Mouse (Mus musculus): ENCODE results near the gene Gm20532. TPM values are rescaled to one million over a fixed set of nuclear protein-coding genes. Genes with fewer than 3 reads are reported as not detected.

The Gm20532 gene
- not detected in 2 replicates for polyA plus RNA-seq (2015; fragmentation: Nextera tagmentation; extraction: Ambion mirVana)

DNA sequence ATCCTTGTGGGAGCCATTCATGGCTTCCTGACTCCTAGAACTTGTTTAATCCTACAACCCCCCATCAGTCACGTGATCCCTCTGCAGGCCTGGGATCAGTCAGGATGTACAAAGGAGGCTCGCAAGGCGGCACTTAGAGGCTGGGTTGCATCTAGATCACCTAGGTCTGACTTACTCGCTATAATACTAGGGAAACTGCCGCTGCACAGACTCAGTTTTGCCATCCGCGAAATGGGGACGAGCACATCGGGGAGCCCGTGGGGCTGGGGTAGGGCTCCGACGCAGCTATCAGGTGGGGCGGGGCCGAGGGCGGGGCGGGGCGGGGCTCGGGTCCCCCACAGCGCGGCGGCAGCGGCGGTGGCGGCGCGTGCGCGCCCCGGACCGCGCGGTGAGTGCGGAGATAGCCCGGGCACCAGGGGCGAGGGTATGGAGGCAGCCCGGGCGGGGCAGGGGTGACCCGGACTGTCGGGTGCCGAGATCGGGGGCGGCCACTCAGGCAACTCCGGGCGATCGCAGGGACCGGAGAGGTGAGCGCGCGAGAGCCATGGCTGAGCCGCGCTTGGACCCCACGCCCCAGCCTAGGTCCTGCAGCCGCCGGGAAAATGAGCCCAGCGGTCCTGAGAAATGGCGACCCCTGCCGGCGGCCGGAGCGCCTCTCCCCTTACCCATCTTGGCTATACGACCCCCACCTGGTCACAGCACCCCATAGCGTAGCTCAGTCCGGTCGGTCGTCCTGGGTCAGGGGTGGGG is at the start of gene Gm20532:
Gene Gm20532, plus strand, starts transcription at position 346 of the 750 bp plus-strand sequence.
- peak within 1 kb of the TSS; percentile 87 for H3K4me2 ChIP-seq
- peaks cover 14% of the 10 kb centered on the region for H3K4me1 ChIP-seq (replicated peaks)
- H3K9ac ChIP-seq: peak within 1 kb of the TSS; percentile 61
- WGBS: under 1% methylated on average over 64 of the region's 65 CpGs
- peak within 1 kb of the TSS; percentile 66 for H3K4me3 ChIP-seq
- H3K9me3 ChIP-seq: no peaks in the 10 kb centered on the region
- no peaks in the 10 kb centered on the region for H3K36me3 ChIP-seq
- ATAC-seq (ENCODE audit: low FRiP score, low read depth): peak; percentile 86
- peak within 1 kb of the TSS; percentile 52 for H3K27ac ChIP-seq (replicated peaks)
- H3K27me3 ChIP-seq: no peaks in the 10 kb centered on the region

DNA sequence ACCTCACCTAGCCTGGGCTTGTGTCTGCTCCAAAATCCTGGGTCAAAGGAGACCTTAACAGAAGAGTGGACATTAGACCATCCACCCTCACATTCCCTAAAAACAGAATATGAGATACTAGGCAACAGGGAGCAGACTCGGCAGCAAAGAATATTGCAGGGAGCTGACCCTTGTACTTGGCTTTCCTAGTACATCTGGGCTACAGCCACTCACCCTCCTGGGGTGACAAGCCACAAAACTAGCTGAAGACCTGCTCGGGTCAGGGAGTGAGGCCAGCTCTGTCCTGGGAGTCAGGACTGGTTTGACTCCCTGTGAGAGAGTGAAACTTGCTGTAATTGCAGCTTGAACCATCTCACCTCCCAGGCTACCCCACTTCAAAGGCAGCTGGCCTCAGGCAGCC is 46.9 kb upstream of the Gm20532 start:
- H3K27ac ChIP-seq (replicated peaks): no peak overlapping the region
- no peak for ATAC-seq (ENCODE audit: low FRiP score, low read depth)
- no peaks in the 10 kb centered on the region for H3K9me3 ChIP-seq
- no peak overlapping the region for H3K9ac ChIP-seq
- no peak overlapping the region for H3K4me3 ChIP-seq
- H3K27me3 ChIP-seq: no peaks in the 10 kb centered on the region
- no peaks in the 10 kb centered on the region for H3K36me3 ChIP-seq
- H3K4me1 ChIP-seq (replicated peaks): peaks cover 34% of the 10 kb centered on the region
- 71% methylated on average over 2 of the region's 2 CpGs for WGBS
- H3K4me2 ChIP-seq: no peak overlapping the region

DNA sequence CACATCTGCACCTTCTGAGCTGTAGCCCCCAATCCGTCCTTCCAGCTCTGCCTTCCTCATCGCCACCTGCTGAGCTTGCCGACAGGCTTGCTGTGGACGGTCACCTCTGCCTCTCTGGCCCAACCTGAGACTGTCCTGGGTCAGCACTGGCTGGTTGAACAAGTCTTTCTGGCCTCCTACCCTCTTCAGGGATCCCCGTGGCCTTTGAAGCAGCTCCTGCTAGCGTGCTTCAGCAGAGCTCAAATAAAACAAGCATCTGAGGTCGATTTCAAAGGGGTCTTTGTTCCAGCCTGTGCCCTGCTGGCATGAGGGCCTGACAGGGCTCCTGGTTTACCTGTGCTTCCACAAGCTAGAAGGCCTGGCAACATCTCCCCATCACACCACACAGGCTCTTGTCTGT is 45.7 kb upstream of the Gm20532 start:
- Histone ChIP-seq H3K27ac (replicated peaks) (peak overlapping the region; percentile 50; the same call in 1 of the 2 replicates), H3K9me3 (no peaks in the 10 kb centered on the region), H3K27me3 (no peaks in the 10 kb centered on the region), H3K4me2 (no peak overlapping the region), H3K4me3 (no peak overlapping the region), H3K9ac (no peak overlapping the region), H3K4me1 (replicated peaks) (peaks cover 34% of the 10 kb centered on the region), H3K36me3 (no peaks in the 10 kb centered on the region)
- WGBS: 28% methylated on average over 7 of the region's 7 CpGs
- no peak for ATAC-seq (ENCODE audit: low FRiP score, low read depth)

DNA sequence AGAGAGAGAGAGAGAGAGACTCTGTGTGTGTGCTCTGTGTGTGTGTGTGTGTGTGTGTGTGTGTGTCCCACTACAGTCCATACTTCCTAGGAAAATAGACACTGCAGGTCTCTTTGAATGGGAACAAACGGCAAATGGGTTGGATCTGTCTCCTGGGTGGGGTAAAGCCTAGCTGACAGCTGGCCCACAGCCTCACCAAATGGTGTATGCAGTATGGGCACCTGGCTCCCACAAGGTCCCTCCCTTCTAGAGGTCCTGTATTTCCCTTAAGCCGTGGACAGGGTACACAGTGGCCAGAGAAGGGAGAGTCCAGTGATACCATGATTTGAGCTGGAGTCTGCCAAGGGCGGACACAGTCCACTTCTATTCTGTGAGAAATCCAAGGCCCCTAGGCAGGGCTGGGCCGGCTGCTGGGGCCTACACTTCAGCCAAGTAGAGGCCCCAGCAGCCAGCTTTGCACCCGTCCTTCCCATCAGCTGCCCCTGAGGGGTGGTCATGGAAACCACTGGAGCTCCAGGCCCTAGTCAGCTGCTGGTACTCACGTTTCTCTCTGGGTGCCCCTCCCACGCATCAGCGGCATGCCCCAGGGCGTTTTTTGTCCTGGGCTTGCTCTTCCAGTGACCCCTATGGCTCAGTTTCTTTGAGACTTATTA is 45.1 kb upstream of the Gm20532 start:
- H3K27ac ChIP-seq (replicated peaks): 0 out of 2 replicates have a peak overlapping the region, but pooled peaks have one; percentile 61
- no peak overlapping the region; the same call in 1 of the 2 replicates for H3K9ac ChIP-seq
- H3K4me2 ChIP-seq: no peak overlapping the region
- ATAC-seq (ENCODE audit: low FRiP score, low read depth): peak; percentile 58
- H3K4me1 ChIP-seq (replicated peaks): peaks cover 27% of the 10 kb centered on the region
- 32% methylated on average over 9 of the region's 9 CpGs for WGBS
- no peak overlapping the region for H3K4me3 ChIP-seq
- no peaks in the 10 kb centered on the region for H3K9me3 ChIP-seq
- no peaks in the 10 kb centered on the region for H3K27me3 ChIP-seq
- no peaks in the 10 kb centered on the region for H3K36me3 ChIP-seq

DNA sequence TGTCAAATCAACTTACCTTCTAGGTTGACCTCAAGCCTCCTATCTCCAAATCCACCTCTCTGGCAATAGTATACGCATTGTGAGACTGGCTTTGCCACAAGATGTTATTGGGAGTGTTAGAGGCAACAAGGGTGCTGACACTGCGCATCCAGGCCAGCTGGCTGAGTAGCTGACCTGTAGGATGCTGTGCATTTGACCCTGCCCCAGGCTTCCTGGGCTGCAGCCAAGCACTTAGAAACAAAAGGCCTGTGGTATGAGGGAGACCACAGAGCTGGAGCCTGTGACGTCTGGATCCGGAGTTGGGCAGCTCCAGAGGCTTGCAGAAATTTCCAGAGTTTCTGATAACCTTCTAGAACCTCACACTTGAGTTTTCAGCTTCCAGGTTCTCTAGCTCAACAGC is 43.3 kb upstream of the Gm20532 start:
- H3K9ac ChIP-seq: no peak overlapping the region
- no peaks in the 10 kb centered on the region for H3K36me3 ChIP-seq
- 52% methylated on average over 4 of the region's 4 CpGs for WGBS
- no peak for ATAC-seq (ENCODE audit: low FRiP score, low read depth)
- no peak overlapping the region for H3K4me3 ChIP-seq
- H3K4me1 ChIP-seq (replicated peaks): peaks cover 27% of the 10 kb centered on the region
- H3K27me3 ChIP-seq: no peaks in the 10 kb centered on the region
- H3K27ac ChIP-seq (replicated peaks): no peak overlapping the region
- H3K4me2 ChIP-seq: no peak overlapping the region
- H3K9me3 ChIP-seq: no peaks in the 10 kb centered on the region

DNA sequence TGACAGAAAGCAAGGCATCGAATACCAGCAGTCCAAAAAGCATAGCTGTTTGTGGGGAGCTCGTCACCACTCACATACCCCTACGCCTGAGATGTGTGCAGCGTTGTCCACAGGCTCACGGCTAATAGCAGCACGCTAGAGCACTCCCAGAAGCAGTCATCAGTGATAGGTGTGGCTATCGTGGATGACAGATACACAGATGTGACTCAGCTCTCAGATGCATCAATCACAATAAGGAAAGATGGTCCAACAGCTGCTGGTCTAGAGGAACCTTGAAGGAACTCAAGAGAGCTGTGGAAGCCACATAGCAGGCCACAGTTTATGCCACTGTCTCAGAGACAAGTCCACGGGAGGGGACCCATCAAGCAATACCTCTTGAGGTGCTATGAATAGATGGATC is 42.7 kb upstream of the Gm20532 start:
- H3K9me3 ChIP-seq: no peaks in the 10 kb centered on the region
- no peaks in the 10 kb centered on the region for H3K27me3 ChIP-seq
- H3K36me3 ChIP-seq: no peaks in the 10 kb centered on the region
- H3K4me3 ChIP-seq: no peak overlapping the region
- no peak overlapping the region for H3K27ac ChIP-seq (replicated peaks)
- no peak for ATAC-seq (ENCODE audit: low FRiP score, low read depth)
- peaks cover 25% of the 10 kb centered on the region for H3K4me1 ChIP-seq (replicated peaks)
- H3K4me2 ChIP-seq: no peak overlapping the region
- no peak overlapping the region for H3K9ac ChIP-seq
- WGBS: 91% methylated on average over 8 of the region's 8 CpGs

DNA sequence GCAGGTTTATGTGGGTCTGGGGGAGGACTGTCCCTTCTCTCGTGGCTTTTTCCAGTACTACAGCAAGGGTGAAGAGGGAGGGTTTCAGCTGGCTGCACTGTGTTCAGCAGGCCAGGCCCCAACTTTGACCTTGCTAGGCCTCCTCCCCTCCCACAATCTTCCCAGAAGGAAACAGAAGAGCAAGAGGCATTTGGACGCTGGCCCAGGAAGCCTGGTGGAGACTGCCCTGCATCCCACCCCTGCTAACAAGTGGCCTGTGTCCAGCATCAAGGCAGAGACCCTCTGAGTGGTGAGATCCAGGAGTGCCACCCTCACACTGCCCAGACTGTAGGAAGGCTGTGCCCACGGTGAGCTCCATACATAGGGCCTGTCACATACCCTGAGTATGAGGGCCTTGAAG is 42.2 kb upstream of the Gm20532 start:
- Histone ChIP-seq H3K4me3 (no peak overlapping the region), H3K9ac (no peak overlapping the region), H3K4me1 (replicated peaks) (peaks cover 24% of the 10 kb centered on the region), H3K4me2 (no peak overlapping the region), H3K27ac (replicated peaks) (no peak overlapping the region), H3K9me3 (no peaks in the 10 kb centered on the region), H3K27me3 (no peaks in the 10 kb centered on the region), H3K36me3 (no peaks in the 10 kb centered on the region)
- ATAC-seq (ENCODE audit: low FRiP score, low read depth): no peak
- 48% methylated on average over 3 of the region's 3 CpGs for WGBS

DNA sequence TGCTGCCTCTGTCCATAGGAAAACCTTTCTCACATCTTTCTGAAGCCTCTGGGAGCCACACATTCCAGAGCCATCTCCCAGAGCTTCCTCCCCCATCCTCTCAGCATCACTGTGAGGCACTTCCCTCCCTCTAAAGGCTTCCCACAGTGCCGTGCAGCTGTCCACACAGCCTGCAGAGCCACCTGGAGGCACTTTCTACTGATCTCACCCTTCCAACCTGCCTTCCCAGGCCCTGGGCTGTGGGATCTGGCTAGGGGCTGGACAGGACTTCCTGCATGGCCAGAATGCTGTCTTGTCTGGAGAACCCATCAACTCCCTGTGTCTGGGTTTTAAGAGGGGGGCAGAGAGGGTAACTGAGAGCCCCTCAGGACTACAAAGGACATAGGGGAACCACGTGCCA is 39.0 kb upstream of the Gm20532 start:
- Histone ChIP-seq H3K4me3 (no peak overlapping the region), H3K27me3 (no peaks in the 10 kb centered on the region), H3K9me3 (no peaks in the 10 kb centered on the region), H3K36me3 (no peaks in the 10 kb centered on the region), H3K4me2 (no peak overlapping the region), H3K27ac (replicated peaks) (no peak overlapping the region), H3K4me1 (replicated peaks) (peaks cover 20% of the 10 kb centered on the region), H3K9ac (no peak overlapping the region)
- 27% methylated on average over 2 of the region's 2 CpGs for WGBS
- no peak for ATAC-seq (ENCODE audit: low FRiP score, low read depth)

DNA sequence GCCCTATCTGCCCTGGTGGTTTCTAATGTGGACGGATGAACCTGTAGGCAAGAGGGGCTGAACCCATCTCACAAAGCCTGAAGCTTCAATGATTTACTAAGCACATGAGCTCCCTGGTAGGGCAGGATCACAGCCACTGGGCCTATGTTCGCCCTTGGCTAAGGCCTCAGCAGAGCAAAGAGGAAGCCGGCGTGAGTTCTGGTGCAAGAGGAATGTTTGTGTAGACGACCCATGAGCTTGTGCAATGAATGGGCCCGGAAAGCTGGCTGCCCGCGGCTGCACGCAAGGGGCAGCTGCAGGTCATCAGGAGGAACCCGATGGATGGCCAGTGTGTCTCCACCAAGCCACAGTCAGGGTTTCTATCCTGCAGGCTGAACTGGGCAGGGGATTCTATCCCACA is 36.6 kb upstream of the Gm20532 start:
- Histone ChIP-seq H3K4me2 (no peak overlapping the region), H3K27ac (replicated peaks) (no peak overlapping the region), H3K4me3 (no peak overlapping the region), H3K9me3 (no peaks in the 10 kb centered on the region), H3K36me3 (no peaks in the 10 kb centered on the region), H3K9ac (no peak overlapping the region), H3K27me3 (no peaks in the 10 kb centered on the region), H3K4me1 (replicated peaks) (peaks cover 20% of the 10 kb centered on the region)
- WGBS: 82% methylated on average over 10 of the region's 10 CpGs
- ATAC-seq (ENCODE audit: low FRiP score, low read depth): no peak

DNA sequence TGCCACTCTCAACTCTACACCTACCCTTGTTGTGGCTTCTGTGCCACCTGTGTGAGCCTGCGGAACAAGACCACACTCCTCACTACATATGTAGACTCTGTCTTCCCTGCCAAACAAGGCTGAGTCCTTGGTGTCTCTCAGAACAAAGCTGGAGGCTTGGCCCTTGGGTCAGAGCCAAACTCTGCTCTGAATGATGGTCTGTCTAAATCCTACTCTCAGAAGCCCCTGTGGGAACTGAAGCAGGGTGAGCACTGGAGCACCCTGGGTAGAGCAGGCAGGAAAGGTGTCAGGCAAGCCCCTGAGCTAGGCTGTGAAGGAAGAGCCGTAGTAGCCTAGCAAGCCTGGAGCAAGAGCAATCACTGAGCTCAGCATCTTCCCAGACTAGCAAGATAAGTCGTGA is 36.2 kb upstream of the Gm20532 start:
- no peak for ATAC-seq (ENCODE audit: low FRiP score, low read depth)
- Histone ChIP-seq H3K9ac (no peak overlapping the region), H3K27me3 (no peaks in the 10 kb centered on the region), H3K9me3 (no peaks in the 10 kb centered on the region), H3K4me3 (no peak overlapping the region), H3K4me2 (no peak overlapping the region), H3K27ac (replicated peaks) (no peak overlapping the region), H3K36me3 (no peaks in the 10 kb centered on the region), H3K4me1 (replicated peaks) (peaks cover 20% of the 10 kb centered on the region)
- WGBS: 69% methylated on average over 3 of the region's 3 CpGs

DNA sequence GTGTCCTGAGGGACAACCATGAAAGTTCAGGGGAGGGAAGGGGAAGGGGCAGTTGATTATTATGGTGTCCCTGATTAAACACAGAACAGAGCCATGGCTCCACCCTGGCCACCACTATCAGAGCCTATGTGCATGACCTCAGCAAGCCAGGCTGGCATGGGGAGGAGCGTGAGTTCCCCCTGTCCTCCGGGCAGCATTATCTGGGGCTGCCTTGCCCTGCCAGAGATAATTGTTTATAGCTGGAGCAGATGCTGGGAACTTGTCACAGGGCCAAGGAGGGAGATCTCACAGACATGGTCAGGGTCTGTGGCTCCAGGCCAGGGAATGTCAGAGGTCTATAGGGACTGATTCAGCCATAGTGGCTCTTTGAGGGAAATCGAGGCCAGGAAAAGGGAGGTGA is 35.7 kb upstream of the Gm20532 start:
- H3K27me3 ChIP-seq: no peaks in the 10 kb centered on the region
- no peak overlapping the region for H3K27ac ChIP-seq (replicated peaks)
- WGBS: 67% methylated on average over 3 of the region's 3 CpGs
- peaks cover 20% of the 10 kb centered on the region for H3K4me1 ChIP-seq (replicated peaks)
- H3K4me2 ChIP-seq: no peak overlapping the region
- no peaks in the 10 kb centered on the region for H3K9me3 ChIP-seq
- H3K9ac ChIP-seq: no peak overlapping the region
- no peaks in the 10 kb centered on the region for H3K36me3 ChIP-seq
- no peak for ATAC-seq (ENCODE audit: low FRiP score, low read depth)
- H3K4me3 ChIP-seq: no peak overlapping the region

DNA sequence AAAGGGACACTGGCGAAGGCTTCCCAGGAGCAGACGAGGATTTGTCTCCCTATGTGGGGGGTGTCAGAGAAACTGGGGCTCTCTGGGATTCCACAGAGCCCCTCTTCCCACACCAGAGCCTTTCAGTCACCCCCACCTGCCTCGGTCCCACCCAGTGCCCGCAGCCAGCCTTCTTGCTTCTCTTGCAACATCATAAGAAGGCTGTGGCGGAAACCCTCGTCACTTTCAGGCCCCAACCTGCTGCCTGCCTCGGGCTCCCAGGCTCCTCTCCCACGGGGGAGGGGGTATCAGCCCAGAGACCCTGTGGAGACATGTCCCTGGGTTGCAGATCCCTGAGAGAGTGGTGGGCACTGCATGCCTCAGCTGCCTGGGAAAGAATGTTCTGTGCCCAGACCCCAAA is 35.0 kb upstream of the Gm20532 start:
- H3K9ac ChIP-seq: no peak overlapping the region
- no peak overlapping the region for H3K27ac ChIP-seq (replicated peaks)
- H3K4me1 ChIP-seq (replicated peaks): peaks cover 20% of the 10 kb centered on the region
- no peaks in the 10 kb centered on the region for H3K36me3 ChIP-seq
- H3K4me3 ChIP-seq: no peak overlapping the region
- no peaks in the 10 kb centered on the region for H3K27me3 ChIP-seq
- ATAC-seq (ENCODE audit: low FRiP score, low read depth): no peak
- WGBS: 77% methylated on average over 8 of the region's 8 CpGs
- H3K4me2 ChIP-seq: no peak overlapping the region
- no peaks in the 10 kb centered on the region for H3K9me3 ChIP-seq
